Mouse (Mus musculus): ENCODE measurements at regions not wholly inside any gene's neighbourhood (a gene's known extent, or its start where the extent isn't known, plus 50 kb on each side); places are given as distances from the start of the nearest gene placed in this dataset.

GRCm38 (mm10) chr13:37674676-37675350 is 103.4 kb upstream of the Rreb1 start:
- H3K4me3 ChIP-seq (ENCODE audit: insufficient read depth in 1 of 2, low read depth in 2 of 2, low read length in 2 of 2), result no peak overlapping the region
- DNase-seq (ENCODE audit: low read depth in 3 of 3, low spot score in 3 of 3), result no peak
- no peak overlapping the region for H3K9ac ChIP-seq (replicated peaks)
- H3K4me1 ChIP-seq (replicated peaks; ENCODE audit: control insufficient read depth in 2 of 2, insufficient read depth in 2 of 2, low read length in 1 of 2), result peaks cover 6 to 16% of the 10 kb centered on the region in 2 experiments
- no peaks in the 10 kb centered on the region for H3K36me3 ChIP-seq (replicated peaks; ENCODE audit: control insufficient read depth, insufficient read depth, low read depth)
- ATAC-seq (ENCODE audit: insufficient read depth), result no peak
- 38% methylated on average over 12 of the region's 12 CpGs for WGBS (ENCODE audit: insufficient replicate concordance)
- no peaks in the 10 kb centered on the region for H3K9me3 ChIP-seq (ENCODE audit: control insufficient read depth, low read length)
- no peaks in the 10 kb centered on the region for H3K27me3 ChIP-seq (ENCODE audit: control insufficient read depth, insufficient read depth, low read length)
- H3K4me2 ChIP-seq (ENCODE audit: low read depth), result no peak overlapping the region
- TF ChIP-seq EP300 (IDR thresholded peaks at IDR 0.05; ENCODE audit: low read depth), result no peak
- no peak for TF ChIP-seq CTCF (IDR thresholded peaks at IDR 0.05; ENCODE audit: low read depth)
- H3K27ac ChIP-seq, result no peak overlapping the region

- Histone ChIP-seq H3K27ac (no peak overlapping the region), H3K9ac (replicated peaks) (no peak overlapping the region), H3K36me3 (replicated peaks; ENCODE audit: control insufficient read depth, insufficient read depth, low read depth) (no peaks in the 10 kb centered on the region), H3K27me3 (ENCODE audit: control insufficient read depth, insufficient read depth, low read length) (no peaks in the 10 kb centered on the region), H3K9me3 (ENCODE audit: control insufficient read depth, low read length) (no peaks in the 10 kb centered on the region), H3K4me2 (ENCODE audit: low read depth) (no peak overlapping the region), H3K4me1 (replicated peaks; ENCODE audit: control insufficient read depth in 2 of 2, insufficient read depth in 2 of 2, low read length in 1 of 2) (peaks cover 6 to 16% of the 10 kb centered on the region in 2 experiments), H3K4me3 (ENCODE audit: insufficient read depth in 1 of 2, low read depth in 2 of 2, low read length in 2 of 2) (no peak overlapping the region)
- TF ChIP-seq CTCF (IDR thresholded peaks at IDR 0.05; ENCODE audit: low read depth), result no peak
- DNase-seq (ENCODE audit: low read depth in 3 of 3, low spot score in 3 of 3), result no peak
- WGBS (ENCODE audit: insufficient replicate concordance), result 25% methylated on average over 3 of the region's 3 CpGs
- no peak for ATAC-seq (ENCODE audit: insufficient read depth)
Observed at GRCm38 (mm10) chr13:37675718-37676117, 102.5 kb upstream of the Rreb1 start.

DNA sequence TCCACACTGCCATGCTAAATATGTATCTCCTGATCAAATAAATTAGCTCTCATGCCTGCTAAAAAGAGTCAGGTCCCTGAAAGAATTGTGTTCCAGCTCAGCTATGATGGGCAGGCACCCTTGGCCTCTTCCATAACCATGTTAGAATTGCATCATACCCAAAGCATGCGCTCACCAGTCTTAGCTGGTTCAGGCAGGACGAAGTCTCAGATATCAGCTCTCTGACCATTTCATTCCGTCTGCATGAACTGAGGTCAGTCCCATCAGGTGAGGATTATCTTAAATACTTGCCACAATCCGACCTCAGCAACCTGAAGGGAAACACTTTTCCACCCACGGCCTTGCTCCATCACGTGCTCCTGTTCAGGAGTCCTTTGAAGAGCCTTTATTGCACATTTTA is 101.3 kb upstream of the Rreb1 start:
- Histone ChIP-seq H3K4me3 (ENCODE audit: insufficient read depth in 1 of 2, low read depth in 2 of 2, low read length in 2 of 2) (no peak overlapping the region), H3K27me3 (ENCODE audit: control insufficient read depth, insufficient read depth, low read length) (no peaks in the 10 kb centered on the region), H3K4me1 (replicated peaks; ENCODE audit: control insufficient read depth in 2 of 2, insufficient read depth in 2 of 2, low read length in 1 of 2) (peaks cover 6 to 16% of the 10 kb centered on the region in 2 experiments), H3K9me3 (ENCODE audit: control insufficient read depth, low read length) (no peaks in the 10 kb centered on the region), H3K4me2 (ENCODE audit: low read depth) (no peak overlapping the region), H3K27ac (no peak overlapping the region), H3K36me3 (replicated peaks; ENCODE audit: control insufficient read depth, insufficient read depth, low read depth) (no peaks in the 10 kb centered on the region), H3K9ac (replicated peaks) (no peak overlapping the region)
- no peak for ATAC-seq (ENCODE audit: insufficient read depth)
- TF ChIP-seq CTCF (IDR thresholded peaks at IDR 0.05; ENCODE audit: low read depth), result no peak
- TF ChIP-seq EP300 (IDR thresholded peaks at IDR 0.05; ENCODE audit: low read depth), result no peak
- 63% methylated on average over 6 of the region's 6 CpGs for WGBS (ENCODE audit: insufficient replicate concordance)
- no peak for DNase-seq (ENCODE audit: low read depth in 3 of 3, low spot score in 3 of 3)

DNA sequence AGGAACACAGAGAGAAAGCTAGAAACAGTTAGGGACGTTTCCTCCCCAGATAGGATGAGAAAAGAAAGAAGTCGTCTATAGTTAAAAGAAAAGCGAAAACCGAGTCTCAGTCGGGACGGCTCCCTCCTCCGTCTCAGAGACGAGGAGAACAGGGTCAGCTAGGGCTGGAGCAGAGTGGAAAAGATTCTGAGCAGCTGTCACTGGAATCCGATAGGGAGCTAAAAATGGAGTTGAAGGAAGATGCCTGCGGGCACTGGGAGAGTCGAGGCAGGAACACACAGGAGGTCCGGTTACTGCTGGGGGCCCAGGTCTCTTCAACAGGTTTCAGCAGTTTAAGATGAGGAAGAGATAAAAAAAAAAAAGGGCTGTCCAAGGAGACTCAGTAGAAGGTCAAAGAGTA is 99.9 kb upstream of the Rreb1 start:
- ATAC-seq (ENCODE audit: insufficient read depth) (no peak), DNase-seq (ENCODE audit: low read depth in 3 of 3, low spot score in 3 of 3) (no peak)
- no peak overlapping the region for H3K27ac ChIP-seq
- 64% methylated on average over 12 of the region's 12 CpGs for WGBS (ENCODE audit: insufficient replicate concordance)
- TF ChIP-seq CTCF (IDR thresholded peaks at IDR 0.05; ENCODE audit: low read depth) (no peak), EP300 (IDR thresholded peaks at IDR 0.05; ENCODE audit: low read depth) (no peak)
- no peak overlapping the region for H3K4me3 ChIP-seq (ENCODE audit: insufficient read depth in 1 of 2, low read depth in 2 of 2, low read length in 2 of 2)
- peaks cover 6 to 16% of the 10 kb centered on the region in 2 experiments for H3K4me1 ChIP-seq (replicated peaks; ENCODE audit: control insufficient read depth in 2 of 2, insufficient read depth in 2 of 2, low read length in 1 of 2)
- no peak overlapping the region for H3K4me2 ChIP-seq (ENCODE audit: low read depth)
- H3K9me3 ChIP-seq (ENCODE audit: control insufficient read depth, low read length), result no peaks in the 10 kb centered on the region
- H3K9ac ChIP-seq (replicated peaks), result no peak overlapping the region
- no peaks in the 10 kb centered on the region for H3K36me3 ChIP-seq (replicated peaks; ENCODE audit: control insufficient read depth, insufficient read depth, low read depth)
- no peaks in the 10 kb centered on the region for H3K27me3 ChIP-seq (ENCODE audit: control insufficient read depth, insufficient read depth, low read length)

GRCm38 (mm10) chr13:37678772-37679171 is 99.4 kb upstream of the Rreb1 start:
- TF ChIP-seq EP300 (IDR thresholded peaks at IDR 0.05; ENCODE audit: low read depth) (no peak), CTCF (IDR thresholded peaks at IDR 0.05; ENCODE audit: low read depth) (no peak)
- Histone ChIP-seq H3K36me3 (replicated peaks; ENCODE audit: control insufficient read depth, insufficient read depth, low read depth) (no peaks in the 10 kb centered on the region), H3K9me3 (ENCODE audit: control insufficient read depth, low read length) (no peaks in the 10 kb centered on the region), H3K4me2 (ENCODE audit: low read depth) (no peak overlapping the region), H3K4me1 (replicated peaks; ENCODE audit: control insufficient read depth in 2 of 2, insufficient read depth in 2 of 2, low read length in 1 of 2) (peaks cover 6 to 16% of the 10 kb centered on the region in 2 experiments), H3K27me3 (ENCODE audit: control insufficient read depth, insufficient read depth, low read length) (no peaks in the 10 kb centered on the region), H3K9ac (replicated peaks) (no peak overlapping the region), H3K27ac (no peak overlapping the region), H3K4me3 (ENCODE audit: insufficient read depth in 1 of 2, low read depth in 2 of 2, low read length in 2 of 2) (no peak overlapping the region)
- no peak for ATAC-seq (ENCODE audit: insufficient read depth)
- 74% methylated on average over 9 of the region's 9 CpGs for WGBS (ENCODE audit: insufficient replicate concordance)
- no peak for DNase-seq (ENCODE audit: low read depth in 3 of 3, low spot score in 3 of 3)

Measured in liver, embryonic 14.5 days (tissue).